Mouse (Mus musculus): ENCODE measurements at regions not wholly inside any gene's neighbourhood (a gene's known extent, or its start where the extent isn't known, plus 50 kb on each side); places are given as distances from the start of the nearest gene placed in this dataset.

GRCm38 (mm10) chr10:117454711-117455591 lies 75.1 kb upstream of the Cpsf6 start:
- TF ChIP-seq CTCF (IDR thresholded peaks at IDR 0.05; ENCODE audit: low read depth): no peak
- TF ChIP-seq EP300 (IDR thresholded peaks at IDR 0.05; ENCODE audit: low read depth): no peak
